Mouse (Mus musculus) cerebellum, adult 2 months (tissue): ENCODE results near the gene Tmem216. TPM values are rescaled to one million over a fixed set of nuclear protein-coding genes. Genes with fewer than 3 reads are reported as not detected.
A peak's percentile ranks its signal among the peaks of the same experiment; 100 is the strongest.

Experiments used
- DNase-seq, 2 experiments: peaks; one replicate each; pipeline ENCODE4 v3.0.0; 2021
- H3K27ac ChIP-seq: fragments of 200-500 bp; 2 replicates; pipeline ENCODE4 v1.5.1; 2012; ENCODE audit warnings: low read length, control low read depth, inconsistent platforms; ENCODE audit not compliant: insufficient read depth
- H3K27me3 ChIP-seq: fragments of 200-500 bp; 2 replicates; pipeline ENCODE4 v1.6.1; 2012; ENCODE audit warnings: inconsistent platforms, mild to moderate bottlenecking, low read length, moderate library complexity; ENCODE audit not compliant: control insufficient read depth, insufficient read depth
- H3K4me1 ChIP-seq: fragments of 200-500 bp; 2 replicates; pipeline ENCODE4 v1.6.1; 2011; ENCODE audit warnings: low read length; ENCODE audit not compliant: control insufficient read depth, insufficient read depth
- H3K4me3 ChIP-seq: fragments of 200-500 bp; replicated peaks from 2 replicates; pipeline ENCODE3; 2011; ENCODE audit warnings: mild to moderate bottlenecking, low read depth, low read length, control low read depth; ENCODE audit not compliant: insufficient read depth
- CTCF ChIP-seq: fragments of 200-500 bp; IDR thresholded peaks from 2 replicates; pipeline ENCODE4 v1.5.1; 2011; ENCODE audit warnings: low read depth, mild to moderate bottlenecking, control low read depth, low read length, moderate library complexity, borderline replicate concordance; ENCODE audit not compliant: insufficient read depth
- POLR2A ChIP-seq: fragments of 200-500 bp; IDR thresholded peaks from 2 replicates; pipeline ENCODE4 v1.6.1; 2011; ENCODE audit warnings: low read length, control low read depth, borderline replicate concordance; ENCODE audit not compliant: insufficient read depth
- WGBS: fragments of 180-500 bp; shearing (Covaris S2); methylation state at CpG from one replicate; pipeline ENCODE4 v1.1.7; 2018; 5-methylcytosine and 5-hydroxymethylcytosine counted together
- polyA plus RNA-seq: library from polyadenylated mRNA; depleted of rRNA; stranded (reverse); fragments of >200 nt; gene quantifications from 2 replicates; pipeline ENCODE4 v1.2.3, GENCODE M21; 2012; rRNA removed

The Tmem216 gene
- polyA plus RNA-seq = 20.8 and 22.4 TPM in 2 replicates

DNA sequence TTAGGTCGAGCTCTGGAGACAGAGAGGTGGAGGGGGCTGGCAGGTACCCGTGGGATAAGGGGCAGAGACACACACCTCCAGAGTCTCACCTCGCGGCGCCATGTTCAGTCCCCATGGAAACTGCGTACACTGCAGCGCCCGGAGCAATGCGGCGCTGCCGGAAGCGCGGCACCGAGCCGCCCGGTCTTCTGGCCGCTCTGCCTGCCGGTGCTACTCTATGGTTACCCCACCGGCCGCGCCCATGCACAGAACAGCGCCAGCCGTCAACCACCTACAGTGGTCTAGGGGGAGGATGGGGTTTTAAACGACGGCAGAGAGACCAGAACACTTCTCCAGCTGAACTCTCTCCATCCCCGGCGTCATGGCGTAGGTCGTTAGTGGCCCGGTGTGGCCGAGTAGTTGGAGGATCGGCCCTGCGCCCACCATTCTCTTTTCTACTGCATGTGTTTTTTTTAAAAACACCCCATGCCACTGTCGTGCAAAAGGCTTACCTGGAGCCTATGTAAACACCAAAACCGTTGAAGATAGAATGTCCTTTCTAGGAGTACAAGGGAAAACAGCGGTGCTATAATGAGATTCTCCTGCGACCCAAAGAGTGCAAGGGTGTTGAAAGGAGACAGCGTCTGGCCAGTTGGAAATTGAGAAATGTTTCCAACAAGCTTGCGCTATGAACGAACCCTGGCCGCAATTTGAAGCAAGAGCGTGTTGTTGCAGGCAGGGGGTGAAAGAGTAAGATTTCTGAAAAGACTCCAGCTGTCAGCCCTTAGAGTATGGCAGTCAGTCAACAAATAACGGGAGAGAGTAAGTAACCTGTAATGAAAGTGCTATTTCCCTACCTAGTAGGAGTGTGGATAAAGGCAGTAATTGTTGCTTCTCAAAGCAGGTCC is at the start of gene Tmem216:
Gene Tmem216 (minus strand): TSS at position 615 of the 887 bp plus-strand sequence.
- peak within 1 kb of the TSS; percentile 64 for H3K4me3 ChIP-seq
- TF ChIP-seq POLR2A (peak; percentile 49; the same call in 1 of the 2 replicates), CTCF (no peak)
- H3K27me3 ChIP-seq = no peaks in the 10 kb centered on the region
- WGBS = under 1% methylated on average over 43 of the region's 43 CpGs
- H3K27ac ChIP-seq = peak within 1 kb of the TSS; percentile 24; the same call in 1 of the 2 replicates
- no peaks in the 10 kb centered on the region for H3K4me1 ChIP-seq
- DNase-seq = peak; percentile 86 to 88

DNA sequence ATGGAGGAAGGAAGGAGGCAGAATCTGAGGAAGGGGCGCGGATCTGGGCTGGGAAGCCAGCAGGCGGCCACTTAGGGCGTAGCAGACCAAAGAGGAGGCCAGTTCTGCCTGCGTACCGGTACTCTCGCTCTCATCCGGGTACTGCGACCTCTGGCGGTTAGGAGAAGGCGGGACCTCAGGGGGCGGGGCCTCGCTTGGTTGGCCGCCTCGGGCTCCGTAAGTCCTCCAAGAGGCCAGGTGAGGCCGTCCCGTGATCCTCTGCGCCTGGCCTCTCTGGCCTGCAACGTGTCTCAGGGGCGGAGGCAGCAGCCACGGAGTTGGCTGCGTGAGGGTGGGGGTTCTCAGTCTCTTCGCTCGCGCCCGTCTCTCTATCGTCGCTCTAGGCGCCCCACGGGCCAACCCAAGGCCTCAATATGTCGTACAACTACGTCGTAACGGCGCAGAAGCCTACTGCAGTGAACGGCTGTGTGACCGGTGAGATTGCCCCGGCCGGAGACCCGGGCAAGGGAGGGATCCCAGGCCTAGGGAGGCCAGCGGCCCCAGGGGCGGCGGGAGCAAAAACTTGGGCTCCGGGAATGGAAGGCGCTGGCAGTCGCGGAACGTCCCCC is 49.4 kb upstream of the Tmem216 start, which contains the start of the genes Ddb1 and Tkfc:
Gene Ddb1 (plus strand): TSS at position 35 of the 608 bp plus-strand sequence.
Gene Tkfc (minus strand): TSS at position 362 of the 608 bp plus-strand sequence.
- Histone ChIP-seq H3K4me3 (peak within 1 kb of the TSS; percentile 86), H3K27ac (peak within 1 kb of the TSS; percentile 83), H3K27me3 (no peaks in the 10 kb centered on the region), H3K4me1 (peaks cover 8% of the 10 kb centered on the region; the same call in 1 of the 2 replicates)
- DNase-seq = peak; percentile 99
- WGBS = under 1% methylated on average over 49 of the region's 49 CpGs
- TF ChIP-seq CTCF = peak; percentile 35; the same call in 1 of the 2 replicates
- peak; percentile 96 for TF ChIP-seq POLR2A

- H3K27me3 ChIP-seq = no peaks in the 10 kb centered on the region
- peak overlapping the region; percentile 83 for H3K27ac ChIP-seq
- no peak for TF ChIP-seq CTCF
- no peak for TF ChIP-seq POLR2A
- peaks cover 8% of the 10 kb centered on the region; the same call in 1 of the 2 replicates for H3K4me1 ChIP-seq
- no peak for DNase-seq
- WGBS = 57% methylated on average over 3 of the region's 3 CpGs
- peak overlapping the region; percentile 86 for H3K4me3 ChIP-seq
Measured at GRCm38 (mm10) chr19:10604534-10604933, 48.5 kb upstream of the Tmem216 start.

- Histone ChIP-seq H3K27me3 (no peaks in the 10 kb centered on the region), H3K27ac (peak overlapping the region; percentile 12; the same call in 1 of the 2 replicates), H3K4me1 (peaks cover 8% of the 10 kb centered on the region; the same call in 1 of the 2 replicates), H3K4me3 (no peak overlapping the region)
- 84% methylated on average over 18 of the region's 18 CpGs for WGBS
- peak; percentile 17 to 25 for DNase-seq
- TF ChIP-seq POLR2A (no peak), CTCF (no peak)
Measured at GRCm38 (mm10) chr19:10603660-10604523, 47.9 kb upstream of the Tmem216 start.

DNA sequence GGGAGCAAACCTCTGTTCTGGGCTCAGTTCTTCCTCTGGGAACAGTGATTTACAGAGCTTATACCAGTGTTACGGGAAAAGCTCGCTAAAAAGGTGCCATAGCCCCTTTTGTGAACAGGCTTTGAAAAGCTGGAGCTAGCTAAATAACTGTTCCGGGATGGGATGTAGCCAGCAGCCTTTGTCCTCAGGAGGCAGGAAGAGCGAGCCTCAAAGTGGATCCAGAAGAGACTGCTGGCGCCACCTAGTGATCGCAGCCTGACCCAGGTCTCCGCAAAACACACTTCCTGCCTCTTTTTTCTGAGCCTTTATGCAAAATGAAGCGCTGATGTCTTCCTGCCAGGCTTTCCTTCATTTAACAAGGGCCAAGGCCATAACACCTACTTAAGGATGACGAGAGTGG is 46.7 kb upstream of the Tmem216 start:
- DNase-seq = peak; percentile 86 to 90
- H3K4me1 ChIP-seq = peaks cover 8% of the 10 kb centered on the region; the same call in 1 of the 2 replicates
- 2% methylated on average over 9 of the region's 9 CpGs for WGBS
- H3K27me3 ChIP-seq = no peaks in the 10 kb centered on the region
- TF ChIP-seq CTCF (peak; percentile 85), POLR2A (peak; percentile 60; the same call in 1 of the 2 replicates)
- peak overlapping the region; percentile 13 for H3K27ac ChIP-seq
- H3K4me3 ChIP-seq = peak overlapping the region; percentile 52

- peak overlapping the region; percentile 52 for H3K4me3 ChIP-seq
- TF ChIP-seq CTCF = no peak
- TF ChIP-seq POLR2A = no peak
- 2% methylated on average over 6 of the region's 6 CpGs for WGBS
- DNase-seq = no peak
- peak overlapping the region; percentile 13 for H3K27ac ChIP-seq
- peaks cover 8% of the 10 kb centered on the region; the same call in 1 of the 2 replicates for H3K4me1 ChIP-seq
- no peaks in the 10 kb centered on the region for H3K27me3 ChIP-seq
Measured at GRCm38 (mm10) chr19:10602247-10602769, 46.3 kb upstream of the Tmem216 start.
